Mouse (Mus musculus): ENCODE measurements around the gene Ddx19b. TPM values are rescaled to one million over a fixed set of nuclear protein-coding genes. Genes with fewer than 3 reads are reported as not detected.
"Not testable (repeated sequence)": the region's sequence is repeated elsewhere in the genome, so short reads cannot be mapped to it uniquely, and the experiment has no call there.

Gene Ddx19b
- polyA plus RNA-seq, 1 experiment = 5.6 TPM

DNA sequence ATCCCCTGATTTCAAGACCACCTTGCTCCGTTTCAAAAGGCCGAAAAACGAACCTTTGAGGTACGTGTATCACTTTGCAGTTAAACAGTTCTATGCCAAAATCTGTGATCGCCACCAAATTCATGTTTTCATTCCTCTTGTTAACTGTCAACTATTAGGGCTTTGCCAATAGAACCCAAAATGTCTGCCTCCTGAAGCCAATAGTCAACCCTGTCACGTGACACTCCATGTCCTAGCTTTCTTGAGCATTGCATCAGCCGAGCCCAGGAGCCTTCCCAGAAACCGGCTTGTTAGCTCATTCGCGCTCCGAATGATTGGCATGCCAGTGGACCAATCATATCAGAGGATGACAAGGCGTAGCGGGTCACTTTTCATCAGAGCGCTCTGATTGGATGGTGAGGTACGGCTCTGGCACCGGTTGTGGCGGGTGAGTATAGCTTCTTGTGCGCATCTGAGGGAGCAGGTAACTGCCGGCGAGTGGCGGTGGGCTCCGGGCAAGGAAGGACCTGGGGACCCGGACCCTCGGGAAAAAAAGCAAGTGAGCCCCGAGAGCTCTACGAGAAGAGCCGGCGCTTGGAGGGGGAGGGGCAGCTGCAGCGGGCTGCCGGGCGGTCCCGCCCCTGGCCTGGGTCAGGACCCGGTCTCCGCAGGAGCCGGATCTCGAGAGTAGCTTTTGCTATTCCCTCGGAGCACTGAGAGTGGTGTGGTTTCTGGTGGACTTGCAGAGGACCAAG lies 2.1 kb upstream of the Ddx19b start:
- TF ChIP-seq FOSL1 (IDR thresholded peaks at IDR 0.05; ENCODE audit: insufficient read depth, low read length, poor library complexity, severe bottlenecking) (no peak), MAX (IDR thresholded peaks at IDR 0.05) (peak; percentile 85), MYOD1 (IDR thresholded peaks at IDR 0.05; ENCODE audit: control insufficient read depth, insufficient read length, low read depth) (no peak), MYOG (IDR thresholded peaks at IDR 0.05; ENCODE audit: control insufficient read depth, extremely low read depth, insufficient read length) (no peak), CEBPB (IDR thresholded peaks at IDR 0.05; ENCODE audit: low read depth) (peak; percentile 95), CTCF (IDR thresholded peaks at IDR 0.05; ENCODE audit: control insufficient read depth, insufficient read depth, insufficient read length) (no peak), USF1 (IDR thresholded peaks at IDR 0.05; ENCODE audit: low read depth) (peak; percentile 100)
- H3K27me3 ChIP-seq (ENCODE audit: control insufficient read depth, insufficient read depth, insufficient read length) = no peaks in the 10 kb centered on the region
- peaks cover 48% of the 10 kb centered on the region for H3K79me2 ChIP-seq (ENCODE audit: control insufficient read depth, insufficient read depth)
- H3K79me3 ChIP-seq (ENCODE audit: low read depth) = peaks cover 34% of the 10 kb centered on the region
- H3ac ChIP-seq (ENCODE audit: control insufficient read depth, insufficient read length, low read depth) = peak overlapping the region; percentile 92
- peaks cover 29% of the 10 kb centered on the region for H3K36me3 ChIP-seq (ENCODE audit: control insufficient read depth, insufficient read depth)
- H3K4me3 ChIP-seq (ENCODE audit: insufficient read depth, poor library complexity, severe bottlenecking) = peak overlapping the region; percentile 84

DNA sequence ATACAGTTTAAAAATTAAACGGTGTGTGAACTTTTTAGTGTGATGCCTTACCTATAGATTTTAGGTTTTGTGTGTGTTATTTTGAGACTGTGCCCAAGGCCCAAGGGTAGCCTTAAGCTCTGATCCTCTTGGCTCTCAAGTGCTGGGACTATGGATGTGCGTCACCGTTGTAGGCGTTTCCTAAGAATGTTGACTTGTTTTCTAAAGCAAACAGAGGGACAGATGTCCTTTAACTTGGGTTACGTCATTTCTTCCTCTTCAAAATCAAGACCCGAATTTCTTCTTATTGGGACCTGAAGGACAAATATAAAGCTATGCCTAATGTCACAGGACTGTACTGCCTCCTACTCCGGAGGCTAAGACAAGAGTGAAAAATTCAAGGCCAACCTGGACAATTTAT lies 1.4 kb upstream of the Ddx19b start, which contains the start of gene Aars:
Aars (plus strand) TSS at position 229 of the 400 bp plus-strand sequence.
- Histone ChIP-seq H3K4me3 (ENCODE audit: insufficient read depth, poor library complexity, severe bottlenecking) (peak within 1 kb of the TSS; percentile 84), H3K36me3 (ENCODE audit: control insufficient read depth, insufficient read depth) (peaks cover 21% of the 10 kb centered on the region), H3K27me3 (ENCODE audit: control insufficient read depth, insufficient read depth, insufficient read length) (no peaks in the 10 kb centered on the region), H3K79me2 (ENCODE audit: control insufficient read depth, insufficient read depth) (peaks cover 42% of the 10 kb centered on the region), H3ac (ENCODE audit: control insufficient read depth, insufficient read length, low read depth) (peak within 1 kb of the TSS; percentile 92), H3K79me3 (ENCODE audit: low read depth) (peaks cover 30% of the 10 kb centered on the region)
- no peak for TF ChIP-seq MYOD1 (IDR thresholded peaks at IDR 0.05; ENCODE audit: control insufficient read depth, insufficient read length, low read depth)
- TF ChIP-seq MAX (IDR thresholded peaks at IDR 0.05) = no peak
- TF ChIP-seq CTCF (IDR thresholded peaks at IDR 0.05; ENCODE audit: control insufficient read depth, insufficient read depth, insufficient read length) = no peak
- no peak for TF ChIP-seq MYOG (IDR thresholded peaks at IDR 0.05; ENCODE audit: control insufficient read depth, extremely low read depth, insufficient read length)
- TF ChIP-seq FOSL1 (IDR thresholded peaks at IDR 0.05; ENCODE audit: insufficient read depth, low read length, poor library complexity, severe bottlenecking) = no peak
- TF ChIP-seq CEBPB (IDR thresholded peaks at IDR 0.05; ENCODE audit: low read depth) = no peak
- TF ChIP-seq USF1 (IDR thresholded peaks at IDR 0.05; ENCODE audit: low read depth) = no peak

DNA sequence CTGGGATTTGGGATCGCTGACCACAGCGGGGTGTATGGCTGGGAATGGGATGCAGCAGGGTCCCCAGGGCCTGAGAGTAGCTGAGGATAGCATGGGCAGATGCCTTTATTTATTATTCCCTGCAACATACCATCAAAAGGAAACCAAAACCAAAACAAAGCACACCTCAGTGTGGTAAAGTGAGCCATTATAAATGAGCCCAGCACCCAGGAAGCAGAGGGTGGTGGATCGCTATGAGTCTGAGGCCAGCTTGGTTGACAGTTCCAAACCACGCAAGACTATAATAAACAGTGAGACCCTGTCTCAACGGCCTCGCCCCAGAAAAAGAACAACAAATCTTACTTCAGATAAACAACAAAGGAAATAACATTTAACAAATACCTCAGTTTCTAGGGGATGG lies 1.5 kb downstream of the Ddx19b start:
- H3K4me3 ChIP-seq (ENCODE audit: insufficient read depth, poor library complexity, severe bottlenecking) = no peak overlapping the region
- no peaks in the 10 kb centered on the region for H3K36me3 ChIP-seq (ENCODE audit: control insufficient read depth, insufficient read depth)

DNA sequence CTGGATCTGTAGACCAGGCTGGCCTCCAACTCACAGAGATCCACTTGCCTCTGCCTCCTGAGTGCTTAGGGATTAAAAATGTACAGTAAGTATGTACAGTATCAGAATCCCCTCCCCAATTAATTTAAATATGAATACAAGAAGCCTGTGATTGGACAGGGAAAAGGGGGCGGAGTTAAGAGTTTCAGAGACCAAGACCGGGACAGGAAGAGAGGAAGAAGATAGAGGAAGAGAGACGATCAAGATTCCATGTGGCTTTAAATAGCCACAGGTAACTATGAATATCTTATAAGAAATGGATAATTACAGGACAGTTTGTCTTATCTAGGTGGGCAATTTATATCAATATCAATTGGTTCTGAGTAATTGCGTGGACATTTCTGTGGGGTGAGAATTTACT lies 2.0 kb downstream of the Ddx19b start:
- H3K4me3 ChIP-seq (ENCODE audit: insufficient read depth, poor library complexity, severe bottlenecking) = no peak overlapping the region
- TF ChIP-seq FOSL1 (IDR thresholded peaks at IDR 0.05; ENCODE audit: insufficient read depth, low read length, poor library complexity, severe bottlenecking) = no peak
- no peaks in the 10 kb centered on the region for H3K27me3 ChIP-seq (ENCODE audit: control insufficient read depth, insufficient read depth, insufficient read length)
- peaks cover 9% of the 10 kb centered on the region for H3K79me2 ChIP-seq (ENCODE audit: control insufficient read depth, insufficient read depth)
- H3ac ChIP-seq (ENCODE audit: control insufficient read depth, insufficient read length, low read depth) = no peak overlapping the region
- H3K36me3 ChIP-seq (ENCODE audit: control insufficient read depth, insufficient read depth) = no peaks in the 10 kb centered on the region
- peaks cover 6% of the 10 kb centered on the region for H3K79me3 ChIP-seq (ENCODE audit: low read depth)

More for the DNA sequence above, 1.5 kb downstream of the Ddx19b start:
- Histone ChIP-seq H3K27me3 (ENCODE audit: control insufficient read depth, insufficient read depth, insufficient read length) (no peaks in the 10 kb centered on the region), H3ac (ENCODE audit: control insufficient read depth, insufficient read length, low read depth) (no peak overlapping the region), H3K79me2 (ENCODE audit: control insufficient read depth, insufficient read depth) (peaks cover 13% of the 10 kb centered on the region), H3K79me3 (ENCODE audit: low read depth) (peaks cover 11% of the 10 kb centered on the region)
- TF ChIP-seq MYOD1 (IDR thresholded peaks at IDR 0.05; ENCODE audit: control insufficient read depth, insufficient read length, low read depth) (no peak), CTCF (IDR thresholded peaks at IDR 0.05; ENCODE audit: control insufficient read depth, insufficient read depth, insufficient read length) (no peak), USF1 (IDR thresholded peaks at IDR 0.05; ENCODE audit: low read depth) (no peak), CEBPB (IDR thresholded peaks at IDR 0.05; ENCODE audit: low read depth) (no peak), FOSL1 (IDR thresholded peaks at IDR 0.05; ENCODE audit: insufficient read depth, low read length, poor library complexity, severe bottlenecking) (no peak), MAX (IDR thresholded peaks at IDR 0.05) (no peak), MYOG (IDR thresholded peaks at IDR 0.05; ENCODE audit: control insufficient read depth, extremely low read depth, insufficient read length) (no peak)

DNA sequence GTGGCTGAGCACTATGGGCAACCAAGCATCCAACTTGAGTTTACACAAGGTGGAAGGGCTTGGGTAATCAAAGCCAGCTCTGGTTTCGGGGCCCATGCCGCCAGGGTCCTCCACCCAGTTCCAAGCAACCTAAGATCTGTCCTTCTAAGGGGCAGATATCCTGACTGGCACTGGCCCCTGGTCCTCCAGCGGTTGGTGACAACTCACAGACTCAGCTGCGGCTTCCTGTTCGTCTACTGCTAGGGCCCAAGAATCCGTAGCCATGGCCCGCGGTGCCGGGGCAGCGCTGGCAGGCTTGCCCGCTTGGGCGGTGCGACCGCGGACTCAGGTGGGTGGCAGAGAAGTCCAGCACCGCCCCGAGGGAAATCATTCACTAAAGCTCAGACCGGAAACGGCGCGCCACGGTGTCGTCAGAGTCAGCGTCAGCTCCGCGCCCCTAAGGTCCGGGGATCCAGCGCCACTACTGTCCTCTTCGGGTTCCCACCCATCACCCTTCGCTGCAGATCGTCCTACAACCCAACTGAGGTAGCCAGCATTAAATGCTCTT lies 4.1 kb downstream of the Ddx19b start:
- Histone ChIP-seq H3K27me3 (ENCODE audit: control insufficient read depth, insufficient read depth, insufficient read length) (no peaks in the 10 kb centered on the region), H3K79me2 (ENCODE audit: control insufficient read depth, insufficient read depth) (no peaks in the 10 kb centered on the region), H3K4me3 (ENCODE audit: insufficient read depth, poor library complexity, severe bottlenecking) (peak overlapping the region; percentile 43), H3ac (ENCODE audit: control insufficient read depth, insufficient read length, low read depth) (peak overlapping the region; percentile 93), H3K36me3 (ENCODE audit: control insufficient read depth, insufficient read depth) (no peaks in the 10 kb centered on the region), H3K79me3 (ENCODE audit: low read depth) (no peaks in the 10 kb centered on the region)
- TF ChIP-seq MAX (IDR thresholded peaks at IDR 0.05) (no peak), MYOG (IDR thresholded peaks at IDR 0.05; ENCODE audit: control insufficient read depth, extremely low read depth, insufficient read length) (no peak), MYOD1 (IDR thresholded peaks at IDR 0.05; ENCODE audit: control insufficient read depth, insufficient read length, low read depth) (no peak), CTCF (IDR thresholded peaks at IDR 0.05; ENCODE audit: control insufficient read depth, insufficient read depth, insufficient read length) (no peak), FOSL1 (IDR thresholded peaks at IDR 0.05; ENCODE audit: insufficient read depth, low read length, poor library complexity, severe bottlenecking) (no peak), CEBPB (IDR thresholded peaks at IDR 0.05; ENCODE audit: low read depth) (no peak), USF1 (IDR thresholded peaks at IDR 0.05; ENCODE audit: low read depth) (no peak)

DNA sequence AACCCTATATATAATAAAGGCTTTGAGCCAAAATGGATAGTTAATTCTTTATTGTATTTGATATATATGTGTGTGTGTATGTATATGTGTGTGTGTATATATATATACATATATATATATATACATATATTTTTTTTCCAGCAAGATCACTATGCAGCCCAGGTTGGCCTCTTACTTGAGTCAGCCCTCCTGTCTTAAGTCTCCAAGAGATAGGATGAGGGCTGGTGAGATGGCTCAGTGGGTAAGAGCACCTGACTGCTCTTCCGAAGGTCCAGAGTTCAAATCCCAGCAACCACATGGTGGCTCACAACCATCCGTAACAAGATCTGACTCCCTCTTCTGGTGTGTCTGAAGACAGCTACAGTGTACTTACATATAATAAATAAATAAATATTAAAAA lies 4.9 kb downstream of the Ddx19b start:
- not testable (repeated sequence) for H3K27me3 ChIP-seq (ENCODE audit: control insufficient read depth, insufficient read depth, insufficient read length)

DNA sequence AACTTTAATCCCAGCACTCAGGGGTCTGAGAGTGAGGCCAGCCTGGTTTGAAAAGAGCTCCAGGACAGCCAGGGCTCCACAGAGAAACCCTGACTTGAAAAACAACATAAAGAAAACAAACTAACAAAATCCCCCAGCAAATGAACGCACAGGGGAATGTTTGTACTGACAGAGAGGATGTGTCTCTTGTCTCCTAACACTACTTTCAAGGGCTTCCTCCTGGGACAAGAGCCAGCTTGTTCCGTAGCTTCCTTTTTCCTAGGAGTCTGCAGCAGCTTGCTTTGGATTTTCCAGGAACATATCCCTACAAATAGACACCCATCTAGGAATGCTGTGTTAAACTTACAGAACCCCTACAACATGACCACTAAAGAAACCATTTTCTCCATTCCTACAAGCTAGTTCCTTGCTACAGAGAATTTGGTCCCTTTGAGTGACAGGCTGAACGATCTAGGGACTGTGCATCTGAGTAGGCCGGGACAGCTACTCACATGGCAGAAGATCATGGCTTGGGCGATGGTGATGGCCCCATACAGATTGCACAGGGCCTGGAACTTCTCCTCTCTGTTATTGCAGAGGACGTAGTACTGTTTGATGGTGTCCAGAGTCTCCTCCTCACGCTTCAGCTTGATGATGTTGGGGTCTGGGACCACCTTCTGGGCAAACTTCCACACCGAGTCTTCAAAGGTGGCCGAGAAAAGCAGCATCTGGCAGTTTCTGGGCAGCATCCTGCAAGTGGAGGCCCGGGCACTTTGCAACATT lies 21.1 kb downstream of the Ddx19b start:
- peaks cover 32% of the 10 kb centered on the region for H3K36me3 ChIP-seq (ENCODE audit: control insufficient read depth, insufficient read depth)
- H3K79me3 ChIP-seq (ENCODE audit: low read depth); H3K27me3 ChIP-seq (ENCODE audit: control insufficient read depth, insufficient read depth, insufficient read length); H3ac ChIP-seq (ENCODE audit: control insufficient read depth, insufficient read length, low read depth); H3K4me3 ChIP-seq (ENCODE audit: insufficient read depth, poor library complexity, severe bottlenecking); H3K79me2 ChIP-seq (ENCODE audit: control insufficient read depth, insufficient read depth): not testable (repeated sequence)

More for the DNA sequence above, 4.9 kb downstream of the Ddx19b start:
- H3K36me3 ChIP-seq (ENCODE audit: control insufficient read depth, insufficient read depth); H3K79me2 ChIP-seq (ENCODE audit: control insufficient read depth, insufficient read depth); H3K79me3 ChIP-seq (ENCODE audit: low read depth); H3K4me3 ChIP-seq (ENCODE audit: insufficient read depth, poor library complexity, severe bottlenecking); H3ac ChIP-seq (ENCODE audit: control insufficient read depth, insufficient read length, low read depth): not testable (repeated sequence)
